Mouse (Mus musculus) CD4-positive, CD25-positive, alpha-beta regulatory T cell, adult 2 months (primary cell): ENCODE measurements around the gene Ccdc102a.
"Not testable (repeated sequence)": the region's sequence is repeated elsewhere in the genome, so short reads cannot be mapped to it uniquely, and the experiment has no call there.

Experiments
- DNase-seq: peaks from one replicate; pipeline ENCODE4 v3.0.0-alpha.2; 2012; ENCODE audit warnings: low read depth, low spot score

Ccdc102a gene

GRCm38 (mm10) chr8:94875096-94875870, 42.6 kb downstream of the Ccdc102a start:
- DNase-seq: no peak

- DNase-seq: peak; percentile 85
These were observed 43.5 kb downstream of the Ccdc102a start for GRCm38 (mm10) chr8:94874358-94874757.

GRCm38 (mm10) chr8:94872576-94872975, 45.3 kb downstream of the Ccdc102a start:
- no peak for DNase-seq

- DNase-seq: no peak
These were observed 45.7 kb downstream of the Ccdc102a start for GRCm38 (mm10) chr8:94872156-94872555.

- peak; percentile 63 for DNase-seq
These were observed 46.6 kb downstream of the Ccdc102a start for GRCm38 (mm10) chr8:94871108-94871894.

- peak; percentile 22 for DNase-seq
These were observed 47.3 kb downstream of the Ccdc102a start for GRCm38 (mm10) chr8:94870474-94871107.

- no peak for DNase-seq
These were observed 47.9 kb downstream of the Ccdc102a start for GRCm38 (mm10) chr8:94870003-94870402.

GRCm38 (mm10) chr8:94869146-94869545, 48.8 kb downstream of the Ccdc102a start:
- no peak for DNase-seq

- DNase-seq: no peak
These were observed 51.0 kb downstream of the Ccdc102a start for GRCm38 (mm10) chr8:94866921-94867320.

GRCm38 (mm10) chr8:94865292-94865691, 52.6 kb downstream of the Ccdc102a start:
- no peak for DNase-seq

- DNase-seq: no peak
These were observed 53.8 kb downstream of the Ccdc102a start for GRCm38 (mm10) chr8:94863897-94864673.

GRCm38 (mm10) chr8:94862487-94863220, 55.2 kb downstream of the Ccdc102a start:
- no peak for DNase-seq

- peak; percentile 81 for DNase-seq
These were observed 56.5 kb downstream of the Ccdc102a start for GRCm38 (mm10) chr8:94861352-94861910.

- peak; percentile 94 for DNase-seq
These were observed 60.3 kb downstream of the Ccdc102a start, which contains the start of gene Polr2c for GRCm38 (mm10) chr8:94857346-94858173. Gene Polr2c, plus strand, starts transcription at chr8:94857450.

- DNase-seq: no peak
These were observed 60.9 kb downstream of the Ccdc102a start for GRCm38 (mm10) chr8:94857011-94857345.

GRCm38 (mm10) chr8:94854761-94855160, 63.1 kb downstream of the Ccdc102a start:
- not testable (repeated sequence) for DNase-seq
